Mouse (Mus musculus): ENCODE data around the gene Olfr695. TPM values are rescaled to one million over a fixed set of nuclear protein-coding genes. Genes with fewer than 3 reads are reported as not detected.

Gene Olfr695
- not detected for polyA plus RNA-seq (2014; fragmentation: Illumina TruSeq; extraction: RNeasy Lipid Tissue Mini Kit (QIAGEN cat#74804); ENCODE audit: low read depth, low replicate concordance)

DNA sequence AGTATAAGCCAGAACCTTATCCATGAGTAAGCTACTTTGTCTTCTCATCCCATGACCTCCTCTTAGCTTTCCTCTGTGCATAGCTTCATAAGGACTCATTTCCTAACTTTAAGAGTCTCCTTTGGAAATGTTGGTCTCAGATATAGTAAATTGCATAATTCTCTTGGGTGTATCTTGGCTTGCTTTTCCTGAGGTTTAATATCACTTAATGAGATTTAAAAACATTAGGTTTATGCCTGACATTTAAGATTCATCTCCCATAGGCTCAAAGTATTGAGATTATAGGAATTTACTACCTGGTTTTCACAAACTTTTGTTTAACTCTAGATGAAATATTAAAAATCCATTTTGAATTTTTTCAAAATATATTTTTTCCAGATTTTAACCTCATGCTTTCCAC, at the start of gene Olfr695:
Olfr695 (minus strand) TSS at position 101 of the 400 bp plus-strand sequence.

DNA sequence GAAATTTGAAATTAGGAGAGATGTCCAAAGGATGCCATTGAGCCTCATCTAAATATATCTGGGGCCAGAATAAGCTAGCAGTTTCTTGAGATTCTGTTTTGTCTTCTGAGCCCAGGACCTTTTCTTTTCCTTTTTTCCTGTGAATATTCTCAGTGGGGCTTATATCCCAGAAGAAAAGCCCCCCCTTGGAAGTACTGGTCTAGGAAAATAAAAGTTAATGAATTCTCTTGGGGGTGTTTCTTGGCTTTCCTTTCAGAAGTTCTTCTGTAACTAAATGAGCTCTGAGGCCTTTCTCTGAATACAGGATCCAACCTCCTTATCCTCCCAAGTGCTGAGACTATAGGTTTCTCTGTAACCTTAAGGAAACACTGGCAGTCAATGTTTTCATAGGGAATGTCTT, 39.1 kb upstream of the Olfr695 start, which contains the start of gene Olfr698:
Olfr698 (minus strand) TSS at position 101 of the 400 bp plus-strand sequence.

DNA sequence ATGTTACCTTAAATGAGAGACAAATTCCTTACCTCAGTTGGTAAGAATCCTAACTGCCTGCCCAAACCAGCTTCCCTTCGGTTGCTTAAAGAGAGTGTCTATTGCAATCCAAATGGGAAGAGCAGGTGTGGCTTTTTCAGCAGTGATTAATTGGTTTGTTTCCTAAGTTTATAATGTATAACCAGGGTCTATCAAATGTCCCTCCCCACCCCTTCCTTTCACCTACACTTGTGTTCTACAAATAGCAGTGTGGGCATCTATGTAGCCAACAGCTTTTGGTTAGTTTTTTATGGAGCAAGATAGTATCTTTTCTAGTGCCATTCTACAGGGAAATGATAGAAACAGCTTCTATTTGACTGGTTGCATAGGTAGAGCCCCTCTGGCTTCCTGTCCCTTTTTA, 26.1 kb upstream of the Olfr695 start, which contains the start of gene Olfr697:
Olfr697 (minus strand) TSS at position 101 of the 400 bp plus-strand sequence.

DNA sequence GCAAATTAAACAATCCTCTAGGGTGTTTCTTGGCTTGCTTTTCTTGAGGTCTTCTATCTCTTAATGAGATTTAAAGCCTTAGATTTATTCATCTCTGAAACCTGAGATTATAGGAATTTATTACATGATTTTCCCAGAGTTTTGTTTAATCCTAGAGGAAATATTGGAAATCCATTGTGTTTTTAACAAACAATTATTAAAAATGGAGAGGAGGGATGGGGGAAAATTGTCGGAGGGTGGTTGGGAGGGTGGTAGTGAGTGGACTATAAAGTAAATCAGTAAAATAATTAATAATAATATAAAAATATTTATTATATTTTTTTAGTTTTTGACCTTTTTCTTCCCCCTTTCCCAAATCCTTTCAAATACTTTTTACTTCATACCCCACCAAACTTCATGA, 24.5 kb downstream of the Olfr695 start, which contains the start of gene Olfr694:
Olfr694 (minus strand) TSS at position 101 of the 400 bp plus-strand sequence.

DNA sequence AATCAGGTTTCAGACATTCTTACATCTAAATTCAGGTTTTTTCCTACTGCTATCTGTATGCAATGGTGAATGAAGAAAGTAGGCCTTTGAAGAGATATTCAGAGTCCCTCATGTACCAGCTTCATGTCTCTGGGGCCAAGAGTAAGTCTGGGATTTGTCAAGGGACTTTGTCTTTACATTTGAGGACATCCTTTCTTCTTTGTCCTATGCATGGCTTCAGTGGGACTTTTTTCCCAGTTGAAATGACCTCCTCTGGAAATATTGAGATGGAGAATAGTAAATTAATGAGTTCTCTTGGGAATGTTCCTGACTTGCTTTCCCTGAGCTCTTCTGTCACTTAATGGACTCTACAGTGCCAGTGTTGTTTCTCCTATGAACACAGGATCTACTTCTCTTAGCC, 35.7 kb downstream of the Olfr695 start, which contains the start of gene Olfr693:
Olfr693 (minus strand) TSS at position 101 of the 400 bp plus-strand sequence.

Other genes starting within 250 kb of the Olfr695 start
- not detected for gene Olfr693, start 35.8 kb downstream of the Olfr695 start, polyA plus RNA-seq (2014; fragmentation: Illumina TruSeq; extraction: RNeasy Lipid Tissue Mini Kit (QIAGEN cat#74804); ENCODE audit: low read depth, low replicate concordance)
- not detected for gene Olfr694, start 24.6 kb downstream of the Olfr695 start, polyA plus RNA-seq (2014; fragmentation: Illumina TruSeq; extraction: RNeasy Lipid Tissue Mini Kit (QIAGEN cat#74804); ENCODE audit: low read depth, low replicate concordance)
- gene Olfr697, start 26.0 kb upstream of the Olfr695 start, polyA plus RNA-seq (2014; fragmentation: Illumina TruSeq; extraction: RNeasy Lipid Tissue Mini Kit (QIAGEN cat#74804); ENCODE audit: low read depth, low replicate concordance) = not detected
- gene Olfr698, start 39.0 kb upstream of the Olfr695 start, polyA plus RNA-seq (2014; fragmentation: Illumina TruSeq; extraction: RNeasy Lipid Tissue Mini Kit (QIAGEN cat#74804); ENCODE audit: low read depth, low replicate concordance) = not detected
- gene Olfr699, start 76.8 kb upstream of the Olfr695 start, polyA plus RNA-seq (2014; fragmentation: Illumina TruSeq; extraction: RNeasy Lipid Tissue Mini Kit (QIAGEN cat#74804); ENCODE audit: low read depth, low replicate concordance) = not detected
- gene Olfr700, start 92.4 kb upstream of the Olfr695 start, polyA plus RNA-seq (2014; fragmentation: Illumina TruSeq; extraction: RNeasy Lipid Tissue Mini Kit (QIAGEN cat#74804); ENCODE audit: low read depth, low replicate concordance) = not detected
- not detected for gene Olfr701, start 97.7 kb upstream of the Olfr695 start, polyA plus RNA-seq (2014; fragmentation: Illumina TruSeq; extraction: RNeasy Lipid Tissue Mini Kit (QIAGEN cat#74804); ENCODE audit: low read depth, low replicate concordance)
- gene Olfr702, start 117.5 kb upstream of the Olfr695 start, polyA plus RNA-seq (2014; fragmentation: Illumina TruSeq; extraction: RNeasy Lipid Tissue Mini Kit (QIAGEN cat#74804); ENCODE audit: low read depth, low replicate concordance) = not detected
- gene Olfr703, start 127.0 kb upstream of the Olfr695 start, polyA plus RNA-seq (2014; fragmentation: Illumina TruSeq; extraction: RNeasy Lipid Tissue Mini Kit (QIAGEN cat#74804); ENCODE audit: low read depth, low replicate concordance) = not detected
- not detected for gene Olfr704, start 146.8 kb upstream of the Olfr695 start, polyA plus RNA-seq (2014; fragmentation: Illumina TruSeq; extraction: RNeasy Lipid Tissue Mini Kit (QIAGEN cat#74804); ENCODE audit: low read depth, low replicate concordance)
- not detected for gene Olfr705, start 160.5 kb upstream of the Olfr695 start, polyA plus RNA-seq (2014; fragmentation: Illumina TruSeq; extraction: RNeasy Lipid Tissue Mini Kit (QIAGEN cat#74804); ENCODE audit: low read depth, low replicate concordance)
- gene Olfr706, start 171.8 kb upstream of the Olfr695 start, polyA plus RNA-seq (2014; fragmentation: Illumina TruSeq; extraction: RNeasy Lipid Tissue Mini Kit (QIAGEN cat#74804); ENCODE audit: low read depth, low replicate concordance) = not detected
- not detected for gene Olfr707, start 184.8 kb upstream of the Olfr695 start, polyA plus RNA-seq (2014; fragmentation: Illumina TruSeq; extraction: RNeasy Lipid Tissue Mini Kit (QIAGEN cat#74804); ENCODE audit: low read depth, low replicate concordance)
- gene Olfr1532-ps1, start 191.6 kb upstream of the Olfr695 start, polyA plus RNA-seq (2014; fragmentation: Illumina TruSeq; extraction: RNeasy Lipid Tissue Mini Kit (QIAGEN cat#74804); ENCODE audit: low read depth, low replicate concordance) = not detected
- not detected for gene Olfr709-ps1, start 215.8 kb upstream of the Olfr695 start, polyA plus RNA-seq (2014; fragmentation: Illumina TruSeq; extraction: RNeasy Lipid Tissue Mini Kit (QIAGEN cat#74804); ENCODE audit: low read depth, low replicate concordance)
- not detected for gene Olfr710, start 231.9 kb upstream of the Olfr695 start, polyA plus RNA-seq (2014; fragmentation: Illumina TruSeq; extraction: RNeasy Lipid Tissue Mini Kit (QIAGEN cat#74804); ENCODE audit: low read depth, low replicate concordance)
- not detected for gene Olfr6, start 247.5 kb upstream of the Olfr695 start, polyA plus RNA-seq (2014; fragmentation: Illumina TruSeq; extraction: RNeasy Lipid Tissue Mini Kit (QIAGEN cat#74804); ENCODE audit: low read depth, low replicate concordance)

Measured in liver, adult 10 weeks (tissue).